Comparison of ENCODE assay signal across 8 mouse cellular contexts in genomic region chr19:37690716-37691115, GRCm38 (mm10). TPM values are rescaled to one million over a fixed set of nuclear protein-coding genes. Genes with fewer than 3 reads are reported as not detected.
A peak's percentile ranks its signal among the peaks of the same experiment; 100 is the strongest.
DNase-seq lines count a peak whose midpoint lies in the region; ATAC-seq and TF ChIP-seq lines count a peak whose summit lies in the region.

No protein-coding gene starts in this region.

- H3K4me1 ChIP-seq in lung, postnatal 0 days (ENCODE audit: insufficient read depth, low read depth, low read length): 0 out of 2 replicates have a peak, but pooled peaks cover 5% of the 10 kb centered on the region
- peaks cover 38% of the 10 kb centered on the region for H3K4me1 ChIP-seq in limb, embryonic 13.5 days
- H3K4me1 ChIP-seq in stomach, embryonic 15.5 days: peaks cover 20% of the 10 kb centered on the region

- TF ChIP-seq CTCF in lung, postnatal 0 days (IDR thresholded peaks at IDR 0.05): peak; percentile 61

- H3K36me3 ChIP-seq in lung, postnatal 0 days (ENCODE audit: insufficient read depth, low read length): no peaks in the 10 kb centered on the region
- no peaks in the 10 kb centered on the region for H3K36me3 ChIP-seq in limb, embryonic 13.5 days
- H3K36me3 ChIP-seq in stomach, embryonic 15.5 days: no peaks in the 10 kb centered on the region

- no peak overlapping the region for H3K4me3 ChIP-seq in lung, postnatal 0 days (ENCODE audit: low read depth, low read length)
- H3K4me3 ChIP-seq in limb, embryonic 13.5 days: peak overlapping the region; percentile 28
- H3K4me3 ChIP-seq in stomach, embryonic 15.5 days (replicated peaks): no peak overlapping the region

- WGBS in lung, postnatal 0 days: 7% methylated on average over 29 of the region's 29 CpGs
- under 1% methylated on average over 29 of the region's 29 CpGs for WGBS in limb, embryonic 13.5 days
- 9% methylated on average over 29 of the region's 29 CpGs for WGBS in stomach, embryonic 15.5 days

- H3K27ac ChIP-seq in lung, postnatal 0 days (ENCODE audit: low read length): no peak overlapping the region
- no peak overlapping the region for H3K27ac ChIP-seq in limb, embryonic 13.5 days
- H3K27ac ChIP-seq in stomach, embryonic 15.5 days: no peak overlapping the region

- peak; percentile 28; the same call in 1 of the 2 replicates for ATAC-seq in lung, postnatal 0 days
- no peak for ATAC-seq in limb, embryonic 13.5 days (ENCODE audit: low FRiP score, low read depth)
- ATAC-seq in stomach, embryonic 15.5 days (ENCODE audit: insufficient read depth, low FRiP score, low read depth): no peak

- no peak overlapping the region for H3K9ac ChIP-seq in lung, postnatal 0 days (replicated peaks; ENCODE audit: low read depth)
- H3K9ac ChIP-seq in limb, embryonic 13.5 days: no peak overlapping the region
- H3K9ac ChIP-seq in stomach, embryonic 15.5 days: no peak overlapping the region

- no peak for TF ChIP-seq EP300 in lung, postnatal 0 days (IDR thresholded peaks at IDR 0.05)

- H3K27me3 ChIP-seq in lung, postnatal 0 days (replicated peaks; ENCODE audit: insufficient read depth, low read length): peaks cover 91% of the 10 kb centered on the region
- peaks cover 100% of the 10 kb centered on the region for H3K27me3 ChIP-seq in limb, embryonic 13.5 days
- peaks cover 98% of the 10 kb centered on the region for H3K27me3 ChIP-seq in stomach, embryonic 15.5 days (replicated peaks)

- peak; percentile 32 to 43 for DNase-seq in adrenal gland, postnatal 36 days
- no peak for DNase-seq in adrenal gland, adult 8-10 months
- DNase-seq in lung, postnatal 0 days (ENCODE audit: low spot score): peak; percentile 30
- no peak for DNase-seq in lung, postnatal 36 days
- DNase-seq in thymus, postnatal 14 days: no peak
- DNase-seq in cerebellum, adult 9-10 months: no peak

- no peaks in the 10 kb centered on the region for H3K9me3 ChIP-seq in lung, postnatal 0 days (ENCODE audit: low read length)
- H3K9me3 ChIP-seq in limb, embryonic 13.5 days: no peaks in the 10 kb centered on the region
- no peaks in the 10 kb centered on the region for H3K9me3 ChIP-seq in stomach, embryonic 15.5 days

- no peak overlapping the region for H3K4me2 ChIP-seq in lung, postnatal 0 days (replicated peaks; ENCODE audit: low read depth, low read length)
- H3K4me2 ChIP-seq in limb, embryonic 13.5 days (replicated peaks): peak overlapping the region; percentile 53
- H3K4me2 ChIP-seq in stomach, embryonic 15.5 days: peak overlapping the region; percentile 34

RNA-seq across cellular contexts. Expression of gene Cyp26c1, which starts 5.3 kb away (rescaled TPM):
- not detected for total RNA-seq in adrenal gland, postnatal 36 days (2021)
- total RNA-seq in adrenal gland, adult 8-10 months (2022): under 1 TPM in 2 of 4 experiments, not detected in 2; 0.23 to 0.32 TPM
- not detected in 2 replicates for polyA plus RNA-seq in lung, postnatal 0 days (2015; fragmentation: Nextera tagmentation; extraction: Ambion mirVana)
- polyA plus RNA-seq in limb, embryonic 13.5 days (2015; fragmentation: Nextera tagmentation; extraction: Ambion mirVana): 0.14 and 0.24 TPM in 2 replicates
- 0.08 and 0.12 TPM in 2 replicates for polyA plus RNA-seq in stomach, embryonic 15.5 days (2015; fragmentation: Nextera tagmentation; extraction: Ambion mirVana)

RNA-seq across cellular contexts. Expression of gene Cyp26a1, which starts 6.9 kb away (rescaled TPM):
- total RNA-seq in adrenal gland, postnatal 36 days (2021): not detected
- total RNA-seq in adrenal gland, adult 8-10 months (2022): not detected
- 0.14 TPM in 1 of 2 replicates, not detected in the other for polyA plus RNA-seq in lung, postnatal 0 days (2015; fragmentation: Nextera tagmentation; extraction: Ambion mirVana)
- polyA plus RNA-seq in limb, embryonic 13.5 days (2015; fragmentation: Nextera tagmentation; extraction: Ambion mirVana): 7.6 and 8.9 TPM in 2 replicates
- polyA plus RNA-seq in stomach, embryonic 15.5 days (2015; fragmentation: Nextera tagmentation; extraction: Ambion mirVana): 4.5 and 8.5 TPM in 2 replicates

Comparison
In these comparisons a context has a peak if more than half of its experiments do, and no peak if none do; other contexts are left out.
1. DNase-seq: peak in adrenal gland, postnatal 36 days (2 of 2) and lung, postnatal 0 days (single experiment); none in adrenal gland, adult 8-10 months (single experiment), lung, postnatal 36 days (single experiment), thymus, postnatal 14 days (single experiment) and cerebellum, adult 9-10 months (single experiment).